Mouse (Mus musculus): ENCODE data around the gene Sla2.
A peak's percentile ranks its signal among the peaks of the same experiment; 100 is the strongest.
"Not testable (repeated sequence)": the region's sequence is repeated elsewhere in the genome, so short reads cannot be mapped to it uniquely, and the experiment has no call there.

The Sla2 gene

GRCm38 (mm10) chr2:156839319-156840191 is 47.4 kb downstream of the Sla2 start, which contains the start of gene Tgif2:
Tgif2 (plus strand) TSS chr2:156840007.
- DNase-seq = peak; percentile 51 to 75

GRCm38 (mm10) chr2:156838839-156839238 is 48.2 kb downstream of the Sla2 start:
- no peak for DNase-seq

GRCm38 (mm10) chr2:156834336-156834735 is 52.7 kb downstream of the Sla2 start:
- DNase-seq = no peak

GRCm38 (mm10) chr2:156825128-156825527 is 61.9 kb downstream of the Sla2 start:
- DNase-seq = not testable (repeated sequence)

Data from kidney, postnatal 36 days (tissue).